Mouse (Mus musculus): ENCODE data around the gene Esrrg. TPM values are rescaled to one million over a fixed set of nuclear protein-coding genes. Genes with fewer than 3 reads are reported as not detected.

Esrrg gene
- polyA plus RNA-seq, 1 experiment from 2014 or later = 8.1 TPM

- 2% methylated on average over 16 of the region's 16 CpGs for WGBS
- peaks cover 45% of the 10 kb centered on the region for H3K4me1 ChIP-seq
- no peaks in the 10 kb centered on the region for H3K36me3 ChIP-seq
- H3K27ac ChIP-seq (replicated peaks) = no peak overlapping the region
- ATAC-seq (ENCODE audit: low FRiP score, low read depth) = no peak
- H3K9me3 ChIP-seq = no peaks in the 10 kb centered on the region
- H3K9ac ChIP-seq (replicated peaks) = no peak overlapping the region
- H3K27me3 ChIP-seq = peaks cover 80% of the 10 kb centered on the region
- H3K4me2 ChIP-seq (replicated peaks) = peak overlapping the region; percentile 82
- H3K4me3 ChIP-seq = peak overlapping the region; percentile 48
These were observed 1.3 kb downstream of the Esrrg start for GRCm38 (mm10) chr1:187609853-187610230.

GRCm38 (mm10) chr1:187610336-187610948 is 1.9 kb downstream of the Esrrg start:
- peaks cover 74% of the 10 kb centered on the region for H3K27me3 ChIP-seq
- H3K4me1 ChIP-seq = peaks cover 39% of the 10 kb centered on the region
- no peak overlapping the region for H3K9ac ChIP-seq (replicated peaks)
- ATAC-seq (ENCODE audit: low FRiP score, low read depth) = no peak
- H3K4me3 ChIP-seq = no peak overlapping the region
- no peaks in the 10 kb centered on the region for H3K36me3 ChIP-seq
- H3K27ac ChIP-seq (replicated peaks) = no peak overlapping the region
- H3K4me2 ChIP-seq (replicated peaks) = no peak overlapping the region
- WGBS = 27% methylated on average over 8 of the region's 9 CpGs
- H3K9me3 ChIP-seq = no peaks in the 10 kb centered on the region

GRCm38 (mm10) chr1:187611925-187612324 is 3.3 kb downstream of the Esrrg start:
- H3K27ac ChIP-seq (replicated peaks) = no peak overlapping the region
- WGBS = 34% methylated on average over 5 of the region's 5 CpGs
- H3K4me3 ChIP-seq = no peak overlapping the region
- H3K4me1 ChIP-seq = peaks cover 26% of the 10 kb centered on the region
- H3K27me3 ChIP-seq = peaks cover 60% of the 10 kb centered on the region
- no peak for ATAC-seq (ENCODE audit: low FRiP score, low read depth)
- no peaks in the 10 kb centered on the region for H3K36me3 ChIP-seq
- no peak overlapping the region for H3K9ac ChIP-seq (replicated peaks)
- H3K4me2 ChIP-seq (replicated peaks) = no peak overlapping the region
- H3K9me3 ChIP-seq = no peaks in the 10 kb centered on the region

GRCm38 (mm10) chr1:187613277-187613676 is 4.7 kb downstream of the Esrrg start:
- no peaks in the 10 kb centered on the region for H3K36me3 ChIP-seq
- H3K4me3 ChIP-seq = no peak overlapping the region
- 81% methylated on average over 3 of the region's 3 CpGs for WGBS
- H3K27me3 ChIP-seq = peaks cover 47% of the 10 kb centered on the region
- peaks cover 18% of the 10 kb centered on the region for H3K4me1 ChIP-seq
- ATAC-seq (ENCODE audit: low FRiP score, low read depth) = no peak
- H3K9me3 ChIP-seq = no peaks in the 10 kb centered on the region
- H3K4me2 ChIP-seq (replicated peaks) = no peak overlapping the region
- H3K27ac ChIP-seq (replicated peaks) = no peak overlapping the region
- no peak overlapping the region for H3K9ac ChIP-seq (replicated peaks)

GRCm38 (mm10) chr1:187623981-187624380 is 15.4 kb downstream of the Esrrg start:
- Histone ChIP-seq H3K4me1 (no peaks in the 10 kb centered on the region), H3K27me3 (no peaks in the 10 kb centered on the region), H3K27ac (replicated peaks) (no peak overlapping the region), H3K4me3 (no peak overlapping the region), H3K9ac (replicated peaks) (no peak overlapping the region), H3K36me3 (no peaks in the 10 kb centered on the region), H3K4me2 (replicated peaks) (no peak overlapping the region), H3K9me3 (no peaks in the 10 kb centered on the region)
- 79% methylated on average over 3 of the region's 3 CpGs for WGBS
- ATAC-seq (ENCODE audit: low FRiP score, low read depth) = no peak

- no peak for ATAC-seq (ENCODE audit: low FRiP score, low read depth)
- WGBS = 88% methylated on average over 8 of the region's 8 CpGs
- no peaks in the 10 kb centered on the region for H3K36me3 ChIP-seq
- no peaks in the 10 kb centered on the region for H3K9me3 ChIP-seq
- H3K4me1 ChIP-seq = no peaks in the 10 kb centered on the region
- no peak overlapping the region for H3K4me3 ChIP-seq
- no peak overlapping the region for H3K27ac ChIP-seq (replicated peaks)
- no peak overlapping the region for H3K9ac ChIP-seq (replicated peaks)
- H3K4me2 ChIP-seq (replicated peaks) = no peak overlapping the region
- 0 out of 2 replicates have a peak, but pooled peaks cover 19% of the 10 kb centered on the region for H3K27me3 ChIP-seq
These were observed 21.8 kb downstream of the Esrrg start for GRCm38 (mm10) chr1:187630361-187630760.

GRCm38 (mm10) chr1:187631486-187631885 is 22.9 kb downstream of the Esrrg start:
- no peak for ATAC-seq (ENCODE audit: low FRiP score, low read depth)
- Histone ChIP-seq H3K27me3 (0 out of 2 replicates have a peak, but pooled peaks cover 19% of the 10 kb centered on the region), H3K4me2 (replicated peaks) (no peak overlapping the region), H3K9ac (replicated peaks) (no peak overlapping the region), H3K27ac (replicated peaks) (no peak overlapping the region), H3K4me3 (no peak overlapping the region), H3K9me3 (no peaks in the 10 kb centered on the region), H3K36me3 (no peaks in the 10 kb centered on the region), H3K4me1 (no peaks in the 10 kb centered on the region)
- 81% methylated on average over 8 of the region's 8 CpGs for WGBS

GRCm38 (mm10) chr1:187645258-187645657 is 36.7 kb downstream of the Esrrg start:
- no peaks in the 10 kb centered on the region for H3K4me1 ChIP-seq
- H3K27me3 ChIP-seq = no peaks in the 10 kb centered on the region
- no peak for ATAC-seq (ENCODE audit: low FRiP score, low read depth)
- WGBS = 90% methylated on average over 8 of the region's 8 CpGs
- no peak overlapping the region for H3K4me2 ChIP-seq (replicated peaks)
- H3K36me3 ChIP-seq = no peaks in the 10 kb centered on the region
- H3K27ac ChIP-seq (replicated peaks) = no peak overlapping the region
- H3K9ac ChIP-seq (replicated peaks) = no peak overlapping the region
- H3K9me3 ChIP-seq = no peaks in the 10 kb centered on the region
- H3K4me3 ChIP-seq = no peak overlapping the region

- Histone ChIP-seq H3K27ac (replicated peaks) (no peak overlapping the region), H3K27me3 (peaks cover 9% of the 10 kb centered on the region; the same call in 1 of the 2 replicates), H3K4me1 (peaks cover 10% of the 10 kb centered on the region), H3K4me3 (no peak overlapping the region), H3K36me3 (no peaks in the 10 kb centered on the region), H3K9ac (replicated peaks) (no peak overlapping the region), H3K4me2 (replicated peaks) (no peak overlapping the region), H3K9me3 (no peaks in the 10 kb centered on the region)
- WGBS = 90% methylated on average over 8 of the region's 8 CpGs
- ATAC-seq (ENCODE audit: low FRiP score, low read depth) = no peak
These were observed 40.0 kb downstream of the Esrrg start for GRCm38 (mm10) chr1:187648551-187648950.

- Histone ChIP-seq H3K4me1 (peaks cover 10% of the 10 kb centered on the region), H3K27ac (replicated peaks) (no peak overlapping the region), H3K36me3 (no peaks in the 10 kb centered on the region), H3K4me2 (replicated peaks) (no peak overlapping the region), H3K9ac (replicated peaks) (no peak overlapping the region), H3K4me3 (no peak overlapping the region), H3K27me3 (peaks cover 9% of the 10 kb centered on the region; the same call in 1 of the 2 replicates), H3K9me3 (no peaks in the 10 kb centered on the region)
- 70% methylated on average over 5 of the region's 5 CpGs for WGBS
- ATAC-seq (ENCODE audit: low FRiP score, low read depth) = no peak
These were observed 41.3 kb downstream of the Esrrg start for GRCm38 (mm10) chr1:187649871-187650270.

GRCm38 (mm10) chr1:187650786-187651687 is 42.4 kb downstream of the Esrrg start:
- WGBS = 8% methylated on average over 24 of the region's 24 CpGs
- H3K27me3 ChIP-seq = peaks cover 9% of the 10 kb centered on the region; the same call in 1 of the 2 replicates
- peak; percentile 28 for ATAC-seq (ENCODE audit: low FRiP score, low read depth)
- H3K4me3 ChIP-seq = peak overlapping the region; percentile 52
- peak overlapping the region; percentile 75 for H3K4me2 ChIP-seq (replicated peaks)
- H3K9ac ChIP-seq (replicated peaks) = peak overlapping the region; percentile 69
- H3K4me1 ChIP-seq = peaks cover 10% of the 10 kb centered on the region
- no peaks in the 10 kb centered on the region for H3K36me3 ChIP-seq
- no peak overlapping the region for H3K27ac ChIP-seq (replicated peaks)
- H3K9me3 ChIP-seq = no peaks in the 10 kb centered on the region

- Histone ChIP-seq H3K36me3 (no peaks in the 10 kb centered on the region), H3K27me3 (peaks cover 9% of the 10 kb centered on the region; the same call in 1 of the 2 replicates), H3K4me2 (replicated peaks) (peak overlapping the region; percentile 75), H3K27ac (replicated peaks) (peak overlapping the region; percentile 50; the same call in 1 of the 2 replicates), H3K9me3 (no peaks in the 10 kb centered on the region), H3K4me3 (peak overlapping the region; percentile 52), H3K4me1 (peaks cover 10% of the 10 kb centered on the region), H3K9ac (replicated peaks) (peak overlapping the region; percentile 69)
- ATAC-seq (ENCODE audit: low FRiP score, low read depth) = peak; percentile 84
- WGBS = under 1% methylated on average over 46 of the region's 47 CpGs
These were observed 43.2 kb downstream of the Esrrg start for GRCm38 (mm10) chr1:187651688-187652241.

Data from midbrain, embryonic 12.5 days (tissue).